Mouse (Mus musculus) left cerebral cortex, adult 2 months (tissue): ENCODE measurements around the gene Gm10643. TPM values are rescaled to one million over a fixed set of nuclear protein-coding genes. Genes with fewer than 3 reads are reported as not detected.

Source experiments
- DNase-seq, 2 experiments: peaks; one replicate each; pipeline ENCODE4 v3.0.0; 2021 to 2022; ENCODE audit warnings: low spot score in 2 of 2, mixed read lengths in 1 of 2; ENCODE audit errors: extremely low spot score in 1 of 2
- H3K27ac ChIP-seq: fragments of 200-600 bp; 2 replicates; pipeline ENCODE4 v1.8.1; 2022
- H3K4me3 ChIP-seq: fragments of 200-600 bp; 2 replicates; pipeline ENCODE4 v1.8.1; 2022
- CTCF ChIP-seq: fragments of 200-600 bp; IDR thresholded peaks from 2 replicates; pipeline ENCODE4 v1.8.1; 2022; ENCODE audit warnings: antibody characterized with exemption, mild to moderate bottlenecking, moderate library complexity
- intact Hi-C: fragments of 180-260 bp; cut with DNase I; formaldehyde crosslinking; loops from one replicate; pipeline ENCODE4 v1.15.1; 2025
- total RNA-seq, 2 experiments: library from RNA; stranded (reverse); gene quantifications; 2 replicates each; pipeline ENCODE4 v1.2.3; 2021

The Gm10643 gene
- total RNA-seq, 2 experiments from 2014 or later = 2.8 to 3.5 TPM

- DNase-seq = no peak
- H3K4me3 ChIP-seq = no peak overlapping the region
- peak overlapping the region; percentile 62; the same call in 1 of the 2 replicates for H3K27ac ChIP-seq
- TF ChIP-seq CTCF = no peak
- intact Hi-C loops = no loop called here
Observed at GRCm38 (mm10) chr8:84069750-84070149, 4.8 kb upstream of the Gm10643 start.

- DNase-seq = no peak
- TF ChIP-seq CTCF = no peak
- Histone ChIP-seq H3K4me3 (no peak overlapping the region), H3K27ac (peak overlapping the region; percentile 62; the same call in 1 of the 2 replicates)
- intact Hi-C loops = no loop called here
Observed at GRCm38 (mm10) chr8:84069169-84069568, 4.2 kb upstream of the Gm10643 start.

DNA sequence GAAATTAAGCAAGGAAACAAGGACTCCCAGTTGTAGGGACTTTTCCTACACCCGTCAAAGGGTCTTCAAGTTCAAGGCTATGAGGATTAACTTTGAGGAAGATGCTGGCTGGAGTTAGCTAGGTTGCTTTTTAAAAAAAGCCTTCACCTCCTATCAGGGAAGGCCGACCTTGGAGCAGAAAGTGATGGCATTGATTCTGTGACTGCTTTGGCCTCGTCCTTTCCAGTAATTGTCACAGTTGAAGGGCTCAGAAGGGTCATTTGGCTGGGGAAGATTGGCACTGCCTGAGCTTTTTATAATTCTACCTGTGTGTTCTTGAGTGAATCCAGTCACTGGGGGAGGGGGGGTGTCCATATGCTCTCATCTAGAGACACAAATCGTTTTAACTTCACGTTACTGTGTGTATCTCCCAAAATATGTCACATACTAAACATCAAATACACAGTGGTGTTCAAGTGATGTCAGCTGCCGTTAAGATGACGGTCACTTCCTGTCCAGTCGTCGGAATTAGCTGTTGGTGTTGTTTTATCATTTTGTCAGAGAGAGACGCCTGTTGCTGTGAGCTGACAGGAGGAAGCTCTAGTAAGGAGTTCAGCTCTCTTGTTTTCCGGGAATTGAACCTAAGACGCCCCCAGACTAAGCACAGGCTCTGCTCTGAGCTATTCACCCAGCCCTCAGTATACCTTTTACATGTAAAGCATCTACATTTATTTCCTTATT is 3.5 kb upstream of the Gm10643 start:
- DNase-seq = no peak
- no peak for TF ChIP-seq CTCF
- intact Hi-C loops = no loop called here
- no peak overlapping the region for H3K4me3 ChIP-seq
- no peak overlapping the region for H3K27ac ChIP-seq

GRCm38 (mm10) chr8:84067911-84068310 is 3.0 kb upstream of the Gm10643 start:
- no peak for TF ChIP-seq CTCF
- Histone ChIP-seq H3K27ac (no peak overlapping the region; the same call in 1 of the 2 replicates), H3K4me3 (peak overlapping the region; percentile 91)
- intact Hi-C loops = no loop called here
- DNase-seq = no peak

- DNase-seq = peak; percentile 95 to 96
- H3K4me3 ChIP-seq = peak overlapping the region; percentile 91
- peak overlapping the region; percentile 96 for H3K27ac ChIP-seq
- intact Hi-C loops = no loop called here
- TF ChIP-seq CTCF = no peak
Observed at GRCm38 (mm10) chr8:84067047-84067573, 2.2 kb upstream of the Gm10643 start.

DNA sequence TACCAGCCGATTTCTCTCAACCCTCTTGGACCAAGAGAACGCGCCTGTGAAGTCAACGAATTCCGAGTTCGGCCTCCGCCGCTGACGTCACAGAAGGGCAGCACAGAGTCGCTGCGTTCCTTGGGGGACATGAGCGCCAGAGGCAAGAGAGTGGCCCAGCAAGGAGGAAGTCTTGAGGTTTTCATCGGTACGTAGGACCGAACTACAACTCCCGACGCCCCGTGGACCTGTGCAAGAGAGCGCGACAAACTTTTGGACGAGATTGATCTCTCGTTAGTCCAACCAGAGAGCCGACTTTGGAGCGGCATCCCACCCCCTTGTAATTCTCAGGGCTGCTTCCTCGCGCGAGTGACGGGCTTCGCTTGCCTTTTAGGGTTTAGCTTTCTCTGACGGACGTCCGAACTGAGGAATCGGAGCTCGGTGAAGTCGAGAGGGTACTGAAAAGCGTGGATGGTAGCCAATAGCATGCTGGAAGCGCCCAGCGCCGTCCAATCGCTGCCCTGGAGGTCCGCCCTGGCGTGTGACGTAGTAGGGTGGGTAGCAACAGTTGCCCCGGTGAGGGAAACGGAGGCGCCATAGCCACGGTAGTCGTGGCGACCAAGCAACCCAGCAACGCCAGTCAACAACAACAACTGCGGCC is 1.5 kb upstream of the Gm10643 start, which contains the start of gene Rfx1:
Gene Rfx1, plus strand, starts transcription at position 544 of the 640 bp plus-strand sequence.
- TF ChIP-seq CTCF = no peak
- peak within 1 kb of the TSS; percentile 91 for H3K4me3 ChIP-seq
- intact Hi-C loops = no loop called here
- H3K27ac ChIP-seq = peak within 1 kb of the TSS; percentile 96
- DNase-seq = peak; percentile 97 to 99

DNA sequence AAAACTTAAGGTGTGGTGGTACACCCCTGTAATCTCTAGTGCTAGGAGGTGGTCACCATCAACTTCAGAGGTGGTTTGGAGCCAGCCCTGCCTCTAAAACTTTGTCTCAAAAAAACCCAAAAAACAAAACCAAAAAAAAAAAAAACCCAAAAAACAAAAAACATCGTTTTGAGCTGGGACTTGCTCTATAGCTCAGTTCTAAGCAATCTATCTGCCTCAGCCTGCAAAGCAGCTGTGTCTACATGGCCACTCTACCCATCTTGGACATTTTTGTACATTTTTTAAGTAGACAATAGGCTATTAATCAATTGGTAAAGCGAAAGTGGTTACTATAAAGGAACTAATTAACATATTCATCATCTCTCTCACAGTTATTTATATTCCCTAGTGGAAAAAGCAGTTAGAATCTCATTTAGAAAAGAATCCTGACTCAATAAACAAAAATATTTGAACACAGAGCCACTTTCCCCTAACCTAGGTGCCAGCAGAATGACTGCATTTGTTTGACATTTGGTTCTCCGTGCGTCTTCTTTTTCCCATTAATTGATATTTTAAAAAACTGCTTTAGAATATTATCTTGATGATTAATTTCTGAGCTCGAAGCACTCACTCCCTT is 628 bp upstream of the Gm10643 start:
- Histone ChIP-seq H3K27ac (peak overlapping the region; percentile 85), H3K4me3 (peak overlapping the region; percentile 60)
- intact Hi-C loops = no loop called here
- no peak for DNase-seq
- no peak for TF ChIP-seq CTCF

DNA sequence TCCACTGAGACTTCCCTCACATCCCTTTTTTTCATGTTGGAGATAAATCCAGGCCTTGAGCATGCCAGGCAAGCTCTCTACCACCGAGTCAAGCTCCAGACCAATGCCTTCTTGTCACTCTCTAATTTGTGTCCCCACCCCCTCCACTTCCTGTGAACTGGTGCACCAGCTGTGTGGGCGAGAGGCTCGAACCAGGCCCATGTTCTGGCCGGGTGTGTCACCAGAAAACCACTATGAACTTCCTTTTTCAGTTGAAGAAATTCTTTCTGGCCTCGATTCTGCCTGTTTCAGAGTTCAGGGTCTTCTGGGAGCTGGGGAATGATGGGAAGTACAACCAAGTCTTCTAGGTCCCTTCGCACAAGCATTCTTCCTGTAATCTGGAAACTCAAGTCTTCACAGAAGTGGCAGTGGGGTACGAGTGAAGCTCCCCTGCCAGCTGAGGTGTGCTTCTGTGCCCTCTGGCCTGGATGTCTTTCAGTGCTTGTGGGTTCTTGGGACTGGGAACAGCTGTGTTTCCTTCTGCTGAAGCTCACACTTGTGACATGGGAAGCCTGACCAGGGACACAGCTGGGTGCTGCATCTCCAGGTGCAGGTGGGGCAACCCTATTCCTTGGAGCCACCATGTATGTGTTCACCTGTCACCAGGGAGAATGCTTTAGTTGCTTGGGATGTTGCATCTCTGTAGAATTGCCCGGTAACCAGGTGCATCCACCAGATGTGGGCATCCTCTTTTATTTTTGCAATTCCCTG is 901 bp downstream of the Gm10643 start:
- intact Hi-C loops = no loop called here
- no peak for DNase-seq

GRCm38 (mm10) chr8:84060245-84060644 is 4.7 kb downstream of the Gm10643 start:
- no peak for DNase-seq
- intact Hi-C loops = no loop called here
- Histone ChIP-seq H3K4me3 (no peak overlapping the region), H3K27ac (no peak overlapping the region)
- TF ChIP-seq CTCF = no peak

More for the DNA sequence above, 901 bp downstream of the Gm10643 start:
- no peak for TF ChIP-seq CTCF
- Histone ChIP-seq H3K4me3 (no peak overlapping the region), H3K27ac (no peak overlapping the region)

DNA sequence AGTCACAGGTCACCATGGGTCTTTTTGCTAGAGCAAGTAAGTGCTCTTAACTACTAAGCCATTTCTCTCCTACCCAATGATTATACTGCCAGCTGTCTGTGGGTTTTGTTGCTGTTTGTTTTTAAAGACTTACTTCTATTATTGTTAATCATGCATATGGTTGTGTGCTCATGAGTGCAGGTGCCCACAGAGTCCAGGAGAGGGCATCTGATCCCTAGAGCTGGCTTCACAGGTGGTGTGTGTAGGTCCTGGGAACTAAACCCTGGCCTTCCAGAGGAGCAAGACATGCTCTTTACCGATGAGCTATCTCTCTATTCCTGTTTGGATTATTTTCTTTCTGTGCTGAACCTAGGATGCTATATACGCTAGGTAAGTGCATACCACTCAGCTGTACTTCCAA is 5.7 kb downstream of the Gm10643 start:
- no peak; the same call in none of the 2 replicates for TF ChIP-seq CTCF
- intact Hi-C loops = no loop called here
- DNase-seq = no peak
- H3K4me3 ChIP-seq = no peak overlapping the region
- H3K27ac ChIP-seq = no peak overlapping the region

- intact Hi-C loops = no loop called here
- no peak for TF ChIP-seq CTCF
- Histone ChIP-seq H3K4me3 (no peak overlapping the region), H3K27ac (no peak overlapping the region)
- DNase-seq = no peak
Observed at GRCm38 (mm10) chr8:84057827-84058226, 7.1 kb downstream of the Gm10643 start.
